Comparison of ENCODE assay signal across 16 mouse cellular contexts in genomic region chr5:123268477-123269474, GRCm38 (mm10). TPM values are rescaled to one million over a fixed set of nuclear protein-coding genes. Genes with fewer than 3 reads are reported as not detected.
DNase-seq lines count a peak whose midpoint lies in the region; ATAC-seq and TF ChIP-seq lines count a peak whose summit lies in the region.
"Had no signal": no experiment of that assay in that cellular context is flagged by ENCODE, and none has a peak within 500 bp of the region (broad histone marks: within the 10 kb centered on the region; RNA-seq: fewer than 3 reads in every experiment).

No protein-coding gene starts in this region.

- no peaks in the 10 kb centered on the region for H3K27me3 ChIP-seq in kidney, postnatal 0 days (ENCODE audit: insufficient read depth, low read length)
- no peaks in the 10 kb centered on the region for H3K27me3 ChIP-seq in limb, embryonic 11.5 days (ENCODE audit: control insufficient read depth, insufficient read depth, low read length)
- no peaks in the 10 kb centered on the region for H3K27me3 ChIP-seq in forebrain, embryonic 15.5 days
- H3K27me3 ChIP-seq: forebrain, embryonic 12.5 days; hindbrain, embryonic 12.5 days; midbrain, embryonic 12.5 days had no signal

- no peaks in the 10 kb centered on the region for H3K4me1 ChIP-seq in kidney, postnatal 0 days (replicated peaks; ENCODE audit: insufficient read depth, low read length)
- no peaks in the 10 kb centered on the region for H3K4me1 ChIP-seq in limb, embryonic 11.5 days (ENCODE audit: control insufficient read depth, insufficient read depth, low read length)
- peaks cover 14% of the 10 kb centered on the region for H3K4me1 ChIP-seq in forebrain, embryonic 15.5 days
- H3K4me1 ChIP-seq: hindbrain, embryonic 12.5 days had no signal

- no peaks in the 10 kb centered on the region for H3K9me3 ChIP-seq in kidney, postnatal 0 days (replicated peaks; ENCODE audit: low read length)
- no peaks in the 10 kb centered on the region for H3K9me3 ChIP-seq in limb, embryonic 11.5 days (ENCODE audit: control insufficient read depth, low read length)
- H3K9me3 ChIP-seq in forebrain, embryonic 15.5 days, result no peaks in the 10 kb centered on the region
- H3K9me3 ChIP-seq: forebrain, embryonic 12.5 days; hindbrain, embryonic 12.5 days; midbrain, embryonic 12.5 days had no signal

- H3K27ac ChIP-seq in kidney, postnatal 0 days, result no peak overlapping the region
- H3K27ac ChIP-seq in limb, embryonic 11.5 days (replicated peaks; ENCODE audit: low read depth, low read length), result no peak overlapping the region
- no peak overlapping the region for H3K27ac ChIP-seq in forebrain, embryonic 15.5 days (replicated peaks)
- H3K27ac ChIP-seq: forebrain, embryonic 12.5 days; hindbrain, embryonic 12.5 days; left cerebral cortex, adult 2 months; midbrain, embryonic 12.5 days had no signal

- H3K36me3 ChIP-seq in kidney, postnatal 0 days (ENCODE audit: insufficient read depth, low read length), result no peaks in the 10 kb centered on the region
- no peaks in the 10 kb centered on the region for H3K36me3 ChIP-seq in limb, embryonic 11.5 days (ENCODE audit: control insufficient read depth, insufficient read depth, low read length)
- no peaks in the 10 kb centered on the region for H3K36me3 ChIP-seq in forebrain, embryonic 15.5 days
- H3K36me3 ChIP-seq: forebrain, embryonic 12.5 days; hindbrain, embryonic 12.5 days; midbrain, embryonic 12.5 days had no signal

- H3K4me3 ChIP-seq in kidney, postnatal 0 days (replicated peaks; ENCODE audit: low read depth, low read length), result no peak overlapping the region
- H3K4me3 ChIP-seq in limb, embryonic 11.5 days (ENCODE audit: low read depth, low read length), result no peak overlapping the region
- H3K4me3 ChIP-seq in forebrain, embryonic 15.5 days, result no peak overlapping the region
- H3K4me3 ChIP-seq: forebrain, embryonic 12.5 days; hindbrain, embryonic 12.5 days; left cerebral cortex, adult 2 months; midbrain, embryonic 12.5 days had no signal

- 73% methylated on average over 28 of the region's 28 CpGs for WGBS in kidney, postnatal 0 days
- 57% methylated on average over 28 of the region's 28 CpGs for WGBS in limb, embryonic 11.5 days
- WGBS in forebrain, embryonic 15.5 days, result 84% methylated on average over 28 of the region's 28 CpGs

- DNase-seq in kidney, postnatal 0 days (ENCODE audit: low spot score), result no peak
- DNase-seq in kidney, adult 8-10 months, result no peak
- peak; percentile 51 for DNase-seq in ES-CJ7 (ENCODE audit: low read depth, low spot score)
- DNase-seq in embryo, embryonic 10.5 days (ENCODE audit: low spot score), result peak; percentile 21
- DNase-seq in limb, embryonic 11.5 days (ENCODE audit: low spot score), result peak; percentile 31
- no peak for DNase-seq in thymus, postnatal 25 days
- DNase-seq: cerebellum, adult 2 months; gastrocnemius, postnatal 36 days; kidney, adult 11 months; lung, postnatal 14 days had no signal

- TF ChIP-seq CTCF in kidney, postnatal 0 days (IDR thresholded peaks at IDR 0.05; ENCODE audit: low read depth), result 0 out of 2 replicates have a peak, but pooled peaks have one; percentile 7

- H3K9ac ChIP-seq in kidney, postnatal 0 days (ENCODE audit: low read depth, low read length), result no peak overlapping the region
- no peak overlapping the region for H3K9ac ChIP-seq in limb, embryonic 11.5 days (ENCODE audit: low read length)
- H3K9ac ChIP-seq in forebrain, embryonic 15.5 days (replicated peaks), result no peak overlapping the region
- H3K9ac ChIP-seq: forebrain, embryonic 12.5 days; hindbrain, embryonic 12.5 days; midbrain, embryonic 12.5 days had no signal

- no peak overlapping the region for H3K4me2 ChIP-seq in kidney, postnatal 0 days (ENCODE audit: low read length)
- H3K4me2 ChIP-seq in limb, embryonic 11.5 days (ENCODE audit: low read depth, severe bottlenecking), result no peak overlapping the region
- no peak overlapping the region for H3K4me2 ChIP-seq in forebrain, embryonic 15.5 days (replicated peaks)
- H3K4me2 ChIP-seq: forebrain, embryonic 12.5 days; hindbrain, embryonic 12.5 days; midbrain, embryonic 12.5 days had no signal

- no peak for ATAC-seq in kidney, postnatal 0 days (replicated peaks; ENCODE audit: low FRiP score, low read depth)
- no peak for ATAC-seq in limb, embryonic 11.5 days (ENCODE audit: insufficient number of reproducible peaks, low FRiP score, low TSS enrichment, low read depth)
- no peak for ATAC-seq in monocyte, adult 5-6 weeks (replicated peaks; ENCODE audit: insufficient number of reproducible peaks, low FRiP score, low TSS enrichment, poor library complexity, severe bottlenecking)
- no peak for ATAC-seq in forebrain, embryonic 15.5 days (replicated peaks)

RNA-seq across cellular contexts. Expression of gene Wdr66, which starts 16.9 kb away (rescaled TPM):
- polyA plus RNA-seq in kidney, postnatal 0 days (2015; fragmentation: Nextera tagmentation; extraction: Ambion mirVana), result 1.6 and 1.8 TPM in 2 replicates
- polyA plus RNA-seq in limb, embryonic 11.5 days (2014; fragmentation: Nextera tagmentation; extraction: Ambion mirVana), result 0.13 and 0.28 TPM in 2 replicates
- total RNA-seq in monocyte, adult 5-6 weeks (2017), result 0.78 TPM in 1 of 3 replicates, not detected in the others
- polyA plus RNA-seq in forebrain, embryonic 15.5 days (2015; fragmentation: Nextera tagmentation; extraction: Ambion mirVana), result 2.7 TPM in 2 replicates

Comparison
In these comparisons a context has a peak if more than half of its experiments do, and no peak if none do; other contexts are left out.
1. DNase-seq: peak in ES-CJ7 (single experiment), embryo, embryonic 10.5 days (single experiment) and limb, embryonic 11.5 days (single experiment); none in kidney, postnatal 0 days (single experiment), kidney, adult 8-10 months (0 of 2) and thymus, postnatal 25 days (single experiment).